Mouse (Mus musculus) macrophage (primary cell): ENCODE measurements at regions not wholly inside any gene's neighbourhood (a gene's known extent, or its start where the extent isn't known, plus 50 kb on each side); places are given as distances from the start of the nearest gene placed in this dataset.

Experiments
- H3K27ac ChIP-seq: fragments of 350-480 bp; formaldehyde crosslinking; 2 replicates; pipeline ENCODE4 v1.9.0; 2021
- H3K36me3 ChIP-seq: fragments of 350-480 bp; formaldehyde crosslinking; 2 replicates; pipeline ENCODE4 v1.9.0; 2021; ENCODE audit errors: inconsistent target
- H3K4me3 ChIP-seq: fragments of 350-480 bp; formaldehyde crosslinking; 2 replicates; pipeline ENCODE4 v1.9.0; 2021; ENCODE audit errors: inconsistent target
- H3K79me2 ChIP-seq: fragments of 350-480 bp; formaldehyde crosslinking; 2 replicates; pipeline ENCODE4 v1.9.0; 2021; ENCODE audit errors: inconsistent target
- WGBS: methylation state at CpG from one replicate; pipeline ENCODE4 v1.1.7; 2026; ENCODE audit warnings: inconsistent platforms; ENCODE audit not compliant: missing documents; 5-methylcytosine and 5-hydroxymethylcytosine counted together

DNA sequence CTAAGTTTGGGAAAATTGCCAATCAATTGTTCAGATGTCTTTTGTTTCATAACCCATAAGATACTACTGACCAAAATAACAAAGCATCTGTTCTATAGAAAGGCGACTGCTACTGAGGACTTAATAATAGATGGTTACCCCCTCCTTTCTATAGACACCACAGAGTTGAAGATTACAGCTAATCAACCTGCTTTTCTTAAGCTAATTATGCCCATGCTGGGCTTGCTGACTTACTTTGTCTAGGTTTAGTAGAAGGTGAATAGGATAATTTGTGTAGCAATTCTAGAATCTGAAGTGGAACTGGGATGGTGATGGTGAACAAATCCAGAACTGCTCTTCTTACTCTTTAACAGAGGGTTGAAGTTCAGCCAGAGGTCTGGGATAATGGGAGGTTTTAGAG, 53.8 kb upstream of the Tbx18 start:
- WGBS = 91% methylated on average over 1 of the region's 1 CpGs
- H3K36me3 ChIP-seq = no peaks in the 10 kb centered on the region
- no peak overlapping the region for H3K27ac ChIP-seq
- no peak overlapping the region for H3K4me3 ChIP-seq
- H3K79me2 ChIP-seq = no peaks in the 10 kb centered on the region

DNA sequence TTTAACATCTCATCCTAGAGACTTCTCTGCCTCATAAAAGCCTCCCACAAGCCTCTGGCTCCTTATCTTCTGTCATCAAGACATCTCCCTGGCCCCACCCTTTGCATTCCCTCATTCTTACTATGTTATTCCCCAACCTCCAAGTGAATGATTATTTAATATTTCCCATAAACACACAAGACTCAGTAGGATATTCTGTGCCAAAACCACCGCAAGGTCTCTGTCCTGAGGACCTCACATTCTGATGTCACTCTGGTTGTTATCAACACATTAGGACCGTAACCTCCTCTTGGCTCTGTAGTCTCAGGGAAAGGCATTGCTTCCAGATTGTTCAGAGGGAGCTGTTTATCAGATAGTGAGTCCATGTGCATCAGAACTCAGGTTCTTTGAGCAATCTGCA, 80.7 kb upstream of the Tbx18 start:
- WGBS = 81% methylated on average over 2 of the region's 2 CpGs

DNA sequence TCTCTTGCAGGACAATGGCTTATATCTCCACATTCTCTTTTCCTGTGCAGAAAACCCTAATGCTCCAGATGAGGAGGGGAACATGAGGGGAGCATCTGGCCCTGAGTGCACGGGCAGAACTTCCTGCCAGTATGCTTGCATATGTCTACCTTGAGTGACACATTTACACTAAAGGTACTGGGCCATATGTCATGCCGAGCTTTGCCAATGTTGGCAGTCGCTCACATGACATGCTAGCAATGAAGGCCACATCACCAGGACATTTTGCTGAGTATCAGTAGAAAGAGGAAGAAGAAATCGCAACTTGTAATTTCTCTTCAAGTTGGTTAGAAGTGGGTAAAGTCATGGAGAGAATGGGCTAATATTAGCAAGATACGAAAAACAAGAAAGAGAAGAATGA, 91.2 kb upstream of the Tbx18 start:
- Histone ChIP-seq H3K36me3 (no peaks in the 10 kb centered on the region), H3K27ac (no peak overlapping the region), H3K4me3 (no peak overlapping the region), H3K79me2 (no peaks in the 10 kb centered on the region)
- WGBS = 65% methylated on average over 5 of the region's 5 CpGs

More for the DNA sequence above, 80.7 kb upstream of the Tbx18 start:
- no peak overlapping the region for H3K4me3 ChIP-seq
- no peaks in the 10 kb centered on the region for H3K79me2 ChIP-seq
- H3K27ac ChIP-seq = no peak overlapping the region
- no peaks in the 10 kb centered on the region for H3K36me3 ChIP-seq

DNA sequence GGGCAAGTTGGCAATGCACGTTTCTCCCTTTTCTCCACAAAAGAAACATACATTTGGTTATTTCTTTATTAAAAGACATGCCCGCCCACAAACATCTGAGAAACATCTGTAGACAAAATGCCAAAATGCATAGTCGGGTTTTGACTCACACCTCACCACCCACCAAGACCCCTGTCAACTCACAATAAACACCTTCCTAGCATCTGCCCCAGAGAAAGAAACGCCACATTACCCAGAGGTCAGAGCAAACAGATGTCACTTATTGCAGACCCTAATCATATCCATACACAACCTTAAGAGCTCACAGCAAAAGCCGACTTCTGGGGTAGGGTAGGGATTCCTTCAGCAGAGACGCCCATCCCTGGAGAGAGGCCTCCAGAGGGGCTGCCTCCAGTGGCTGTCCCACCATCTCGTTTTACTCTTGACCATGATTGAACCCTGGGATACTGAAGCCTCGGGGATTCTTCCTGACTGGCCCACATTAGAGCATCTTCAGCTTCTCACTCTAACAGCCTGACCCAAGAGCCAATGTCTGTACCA, 93.7 kb upstream of the Tbx18 start:
- H3K27ac ChIP-seq = no peak overlapping the region
- H3K79me2 ChIP-seq = no peaks in the 10 kb centered on the region
- 77% methylated on average over 8 of the region's 8 CpGs for WGBS
- H3K36me3 ChIP-seq = no peaks in the 10 kb centered on the region
- no peak overlapping the region for H3K4me3 ChIP-seq

DNA sequence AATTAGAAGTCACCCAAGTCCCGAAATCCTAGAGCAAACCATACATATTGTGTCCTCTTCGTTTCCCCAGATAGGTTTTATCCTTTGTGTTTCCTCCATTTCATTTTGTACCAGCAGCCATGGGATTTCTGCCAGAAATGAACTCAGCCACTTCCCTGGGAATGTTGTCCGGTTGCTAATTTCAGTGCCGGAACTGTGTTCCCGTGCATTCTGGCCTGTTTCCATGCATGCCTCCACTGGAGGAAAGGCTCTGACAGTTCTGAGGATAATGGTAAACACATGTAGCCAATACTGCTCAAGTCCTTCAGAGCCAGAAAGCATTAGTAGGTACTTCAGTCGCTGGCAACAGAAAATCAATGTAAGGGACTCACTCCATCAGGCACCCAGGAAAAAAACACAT, 112.8 kb upstream of the Tbx18 start:
- Histone ChIP-seq H3K4me3 (no peak overlapping the region), H3K36me3 (no peaks in the 10 kb centered on the region), H3K27ac (no peak overlapping the region), H3K79me2 (no peaks in the 10 kb centered on the region)
- 76% methylated on average over 6 of the region's 6 CpGs for WGBS

DNA sequence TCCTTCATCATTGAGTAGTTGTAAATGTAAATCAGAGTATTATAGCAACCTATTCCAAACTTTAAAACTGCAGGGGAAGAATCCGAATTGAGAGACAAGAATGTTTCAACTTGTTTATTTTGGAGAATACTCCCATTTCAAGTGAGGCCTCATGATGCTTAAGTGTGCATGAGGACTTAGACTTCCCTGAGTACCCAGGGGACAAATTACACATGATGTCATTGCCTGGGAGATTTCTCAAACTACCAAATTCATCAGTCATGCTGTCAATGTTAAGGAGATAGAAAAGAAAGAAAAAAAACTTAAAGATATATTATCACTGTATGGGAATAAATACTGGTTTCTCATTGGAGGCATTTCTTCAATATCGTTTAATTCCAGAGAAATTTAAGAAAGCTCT, 113.4 kb upstream of the Tbx18 start:
- Histone ChIP-seq H3K27ac (no peak overlapping the region), H3K4me3 (no peak overlapping the region), H3K36me3 (no peaks in the 10 kb centered on the region), H3K79me2 (no peaks in the 10 kb centered on the region)
- WGBS = 83% methylated on average over 2 of the region's 2 CpGs

DNA sequence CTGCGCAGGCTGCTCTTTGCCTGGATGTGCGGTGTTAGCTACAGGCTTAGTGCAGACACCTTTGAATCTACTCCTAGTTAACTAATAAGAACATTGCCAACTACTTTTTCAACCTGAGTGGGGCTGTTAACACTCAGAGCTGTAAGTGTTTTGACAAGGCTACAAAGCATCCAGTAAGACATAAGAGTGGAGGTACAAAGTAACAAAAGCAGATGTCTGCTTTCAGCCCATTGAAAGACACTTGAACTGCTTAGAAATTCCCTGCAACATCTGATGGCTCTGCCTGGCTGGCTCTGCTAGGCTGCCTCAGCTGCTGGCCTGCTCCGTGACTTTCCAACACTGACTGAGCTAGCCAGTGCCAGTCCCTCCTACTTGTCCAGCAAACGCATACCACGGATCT, 117.8 kb upstream of the Tbx18 start:
- no peak overlapping the region for H3K27ac ChIP-seq
- no peaks in the 10 kb centered on the region for H3K36me3 ChIP-seq
- WGBS = 89% methylated on average over 5 of the region's 5 CpGs
- no peak overlapping the region for H3K4me3 ChIP-seq
- no peaks in the 10 kb centered on the region for H3K79me2 ChIP-seq

DNA sequence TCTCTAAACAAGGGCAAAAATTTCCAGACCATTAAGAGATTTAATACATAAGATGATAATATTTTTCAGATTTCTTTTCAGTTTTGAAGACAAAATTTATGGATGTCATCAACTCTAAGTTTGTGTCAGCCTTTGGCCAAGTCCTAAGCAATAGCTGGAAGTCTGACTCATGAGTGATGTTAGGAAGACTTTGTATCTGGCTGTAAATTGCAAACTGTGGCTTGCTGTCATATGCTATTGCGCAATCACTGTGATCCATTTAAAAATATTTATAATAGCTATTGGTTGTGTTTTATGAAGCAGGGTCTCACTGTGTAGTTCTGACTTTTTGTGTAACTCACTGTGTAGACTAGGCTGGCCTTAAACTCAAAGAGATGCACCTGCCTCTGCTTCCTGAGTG, 119.1 kb upstream of the Tbx18 start:
- no peak overlapping the region for H3K27ac ChIP-seq
- WGBS = 86% methylated on average over 1 of the region's 1 CpGs
- H3K36me3 ChIP-seq = no peaks in the 10 kb centered on the region
- no peak overlapping the region for H3K4me3 ChIP-seq
- no peaks in the 10 kb centered on the region for H3K79me2 ChIP-seq

DNA sequence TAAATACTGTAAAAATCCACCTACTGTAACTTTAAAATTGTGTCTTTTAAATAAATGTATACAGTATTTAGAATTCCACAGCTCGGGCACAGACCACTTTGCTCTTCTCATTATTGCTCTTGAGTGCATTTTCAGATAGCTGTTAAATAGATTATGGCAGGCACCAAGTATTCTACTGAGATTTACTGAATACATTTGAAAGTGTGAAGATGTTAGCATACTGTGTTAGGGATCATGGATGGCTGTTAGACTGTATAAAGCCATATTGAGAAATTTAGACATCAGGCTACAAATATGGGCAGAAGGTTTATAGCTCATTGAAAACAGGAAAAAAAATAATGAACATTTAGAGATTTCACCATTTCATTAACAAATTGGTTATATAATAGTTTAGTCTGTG, 130.5 kb upstream of the Tbx18 start:
- Histone ChIP-seq H3K79me2 (no peaks in the 10 kb centered on the region), H3K36me3 (no peaks in the 10 kb centered on the region), H3K27ac (no peak overlapping the region), H3K4me3 (no peak overlapping the region)
- WGBS = 57% methylated on average over 1 of the region's 1 CpGs

DNA sequence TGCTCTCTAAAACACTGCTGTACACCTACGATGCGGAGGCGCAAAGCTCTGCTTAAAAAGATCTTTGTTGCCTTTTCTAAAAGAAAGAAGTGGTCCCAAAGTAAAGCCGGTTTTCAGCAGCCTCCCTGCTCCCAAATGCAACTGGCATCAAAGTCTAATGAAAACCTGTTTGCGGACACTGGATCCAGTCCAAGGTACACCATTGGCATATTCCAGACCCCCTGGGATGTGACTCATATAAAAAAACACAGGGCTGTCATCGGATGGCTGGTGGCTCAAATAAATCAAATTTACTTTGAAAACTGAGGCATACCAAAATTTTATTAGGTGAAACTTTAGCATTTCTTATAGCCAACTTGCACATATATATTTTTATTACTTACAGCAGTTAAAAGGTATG, 134.2 kb upstream of the Tbx18 start:
- WGBS = 89% methylated on average over 6 of the region's 6 CpGs
- Histone ChIP-seq H3K36me3 (no peaks in the 10 kb centered on the region), H3K27ac (no peak overlapping the region)

DNA sequence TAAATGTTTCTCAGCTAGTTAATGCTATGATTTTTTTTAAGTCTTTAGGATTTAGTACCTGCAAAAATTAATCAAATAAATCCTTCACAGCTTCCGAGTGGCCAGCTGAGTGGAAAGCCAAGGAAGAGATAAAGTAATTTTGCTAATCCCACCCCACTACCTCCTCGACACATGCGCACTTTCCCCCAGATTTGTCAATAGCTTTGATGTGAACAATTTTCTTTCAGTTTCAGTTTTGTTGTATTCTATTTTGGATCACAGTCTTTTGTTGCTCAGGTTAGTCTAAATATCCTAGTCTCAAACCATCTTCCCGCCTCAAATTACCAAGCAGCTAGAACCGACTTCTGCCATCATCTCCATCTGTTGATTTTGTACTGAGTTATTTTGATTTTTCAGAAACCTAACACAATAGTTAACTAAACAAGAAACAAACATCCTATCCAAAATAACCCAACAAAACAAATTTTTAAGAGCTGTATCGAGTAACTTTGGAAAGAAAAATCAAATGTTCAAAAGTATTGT, 141.4 kb upstream of the Tbx18 start:
- WGBS = 86% methylated on average over 6 of the region's 6 CpGs
- H3K4me3 ChIP-seq = no peak overlapping the region
- H3K27ac ChIP-seq = no peak overlapping the region
- H3K79me2 ChIP-seq = no peaks in the 10 kb centered on the region
- H3K36me3 ChIP-seq = no peaks in the 10 kb centered on the region

More for the DNA sequence above, 134.2 kb upstream of the Tbx18 start:
- no peaks in the 10 kb centered on the region for H3K79me2 ChIP-seq
- H3K4me3 ChIP-seq = no peak overlapping the region

DNA sequence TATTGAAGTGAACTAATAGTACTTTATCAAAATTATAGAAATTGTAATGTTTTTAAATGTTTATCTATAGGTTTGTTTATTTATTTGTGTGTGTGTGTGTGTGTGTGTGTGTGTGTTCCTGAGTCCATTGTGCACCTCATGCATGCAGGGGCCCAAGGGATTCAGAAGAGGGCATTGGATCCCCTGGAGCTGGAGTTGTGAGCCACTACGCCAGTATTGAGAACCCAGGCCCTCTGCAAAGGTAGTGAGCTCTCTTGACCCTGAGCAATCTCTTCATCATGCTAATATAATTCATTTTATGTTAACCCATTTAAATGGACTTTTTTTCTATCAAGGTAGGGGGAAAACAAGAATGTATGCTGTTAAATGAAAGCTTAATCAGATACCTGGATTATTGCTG, 151.5 kb upstream of the Tbx18 start:
- H3K79me2 ChIP-seq = no peaks in the 10 kb centered on the region
- H3K27ac ChIP-seq = no peak overlapping the region
- H3K36me3 ChIP-seq = no peaks in the 10 kb centered on the region
- 60% methylated on average over 1 of the region's 1 CpGs for WGBS
- H3K4me3 ChIP-seq = no peak overlapping the region

DNA sequence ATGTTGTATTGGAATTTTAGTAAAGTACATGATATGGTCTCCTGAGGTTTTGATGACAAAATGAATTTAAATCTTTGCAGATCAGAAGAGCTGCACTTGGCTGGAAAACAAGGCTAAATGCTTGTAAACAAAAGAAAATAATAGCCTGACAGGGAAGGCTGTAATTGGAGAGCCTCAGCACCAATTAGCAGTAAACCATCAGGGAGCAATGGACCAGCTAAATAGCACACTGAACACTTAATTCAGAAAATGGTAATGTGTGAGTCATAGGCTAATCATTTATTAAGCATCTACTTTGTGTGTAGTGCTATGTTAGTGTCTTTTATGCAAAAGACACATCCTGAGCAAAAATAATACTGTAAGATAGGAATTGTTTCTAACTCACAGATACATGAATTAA, 152.0 kb upstream of the Tbx18 start:
- Histone ChIP-seq H3K79me2 (no peaks in the 10 kb centered on the region), H3K27ac (no peak overlapping the region), H3K4me3 (no peak overlapping the region), H3K36me3 (no peaks in the 10 kb centered on the region)

DNA sequence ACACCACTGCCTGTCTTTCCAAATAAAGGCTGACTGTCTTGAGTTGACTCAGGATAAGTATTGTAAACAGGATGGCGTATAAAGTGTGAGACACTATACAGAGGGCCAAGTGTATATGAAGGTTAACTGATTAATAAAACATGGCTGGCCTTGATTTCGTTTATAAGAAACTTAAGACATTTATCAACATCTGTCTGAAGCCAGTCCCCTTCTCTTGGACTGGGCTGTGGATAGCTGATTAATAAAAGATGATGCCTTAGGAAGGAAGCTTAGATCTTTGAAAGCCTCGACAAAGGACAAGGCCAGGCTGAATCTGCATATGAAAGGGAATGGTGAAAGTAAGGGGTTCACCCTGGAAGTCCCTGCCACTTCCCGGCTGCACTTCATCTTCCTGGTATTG, 163.0 kb upstream of the Tbx18 start:
- WGBS = 65% methylated on average over 3 of the region's 4 CpGs
- Histone ChIP-seq H3K4me3 (no peak overlapping the region), H3K27ac (no peak overlapping the region), H3K79me2 (no peaks in the 10 kb centered on the region), H3K36me3 (no peaks in the 10 kb centered on the region)

DNA sequence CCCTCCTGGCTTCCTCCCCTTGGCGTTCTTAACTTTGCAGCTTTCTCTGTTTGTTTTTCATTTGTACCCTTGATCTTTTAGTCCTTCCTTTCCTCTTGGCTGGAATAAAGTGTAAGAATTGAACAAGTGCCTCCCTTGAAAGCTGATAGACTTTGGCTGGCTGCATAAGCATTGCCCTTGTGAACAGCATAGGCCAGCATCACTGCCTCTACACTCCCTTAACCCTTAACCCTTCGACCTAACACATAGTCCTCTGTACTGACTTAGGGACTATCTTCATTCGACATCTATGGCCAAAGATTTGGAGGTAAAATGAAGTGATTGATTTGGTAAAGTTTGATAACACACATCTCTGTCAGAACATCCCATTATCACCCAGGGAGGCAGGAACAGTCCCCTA, 163.5 kb upstream of the Tbx18 start:
- Histone ChIP-seq H3K27ac (no peak overlapping the region), H3K36me3 (no peaks in the 10 kb centered on the region), H3K4me3 (no peak overlapping the region), H3K79me2 (no peaks in the 10 kb centered on the region)
- 78% methylated on average over 3 of the region's 3 CpGs for WGBS

DNA sequence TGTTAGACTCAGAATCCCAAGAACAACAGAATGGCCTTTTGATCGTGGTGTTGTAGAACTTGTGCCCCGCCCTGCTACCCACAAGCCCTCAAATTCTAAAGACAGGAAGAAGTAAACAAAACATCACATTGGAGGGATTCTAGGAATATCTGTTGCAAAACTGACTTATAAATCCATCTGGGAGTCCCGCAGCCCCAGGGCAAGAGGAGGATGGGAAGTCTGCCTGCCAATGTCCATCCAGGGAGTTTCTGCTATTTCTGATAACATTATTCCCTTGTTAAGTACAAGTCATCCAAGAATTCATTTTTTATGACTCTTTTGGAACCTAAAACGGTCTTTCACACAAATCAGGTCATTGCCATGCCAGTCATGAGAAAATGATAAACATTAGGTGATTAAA, 164.5 kb upstream of the Tbx18 start:
- WGBS = 69% methylated on average over 4 of the region's 4 CpGs

More for the DNA sequence above, 164.5 kb upstream of the Tbx18 start:
- no peaks in the 10 kb centered on the region for H3K36me3 ChIP-seq
- no peak overlapping the region for H3K4me3 ChIP-seq
- H3K27ac ChIP-seq = no peak overlapping the region
- no peaks in the 10 kb centered on the region for H3K79me2 ChIP-seq
